Mouse (Mus musculus) mouse embryonic stem cell (cell line): ENCODE measurements around the gene Slc44a3.

Experiments
- in situ Hi-C, 2 experiments: fragments of 300-500 bp; cut with MboI; formaldehyde crosslinking; loops; 1 replicate in 1 of 2; 3 replicates in 1 of 2; pipeline ENCODE4 v1.14.3; 2019 to 2020; ENCODE audit warnings: low sequenced_read_pairs in 2 of 2, low pct_unique_long_range_greater_than_20kb in 1 of 2, mixed read lengths in 1 of 2; ENCODE audit not compliant: unreplicated experiment in 1 of 2

Slc44a3 gene

GRCm38 (mm10) chr3:121521123-121521522 is 11.1 kb downstream of the Slc44a3 start:
- in situ Hi-C loops: loop anchor here in 1 of 2 experiments (25.0 kb wide), 1 partner anchor 359 kb away; the partner anchor contains the start of gene Rwdd3

DNA sequence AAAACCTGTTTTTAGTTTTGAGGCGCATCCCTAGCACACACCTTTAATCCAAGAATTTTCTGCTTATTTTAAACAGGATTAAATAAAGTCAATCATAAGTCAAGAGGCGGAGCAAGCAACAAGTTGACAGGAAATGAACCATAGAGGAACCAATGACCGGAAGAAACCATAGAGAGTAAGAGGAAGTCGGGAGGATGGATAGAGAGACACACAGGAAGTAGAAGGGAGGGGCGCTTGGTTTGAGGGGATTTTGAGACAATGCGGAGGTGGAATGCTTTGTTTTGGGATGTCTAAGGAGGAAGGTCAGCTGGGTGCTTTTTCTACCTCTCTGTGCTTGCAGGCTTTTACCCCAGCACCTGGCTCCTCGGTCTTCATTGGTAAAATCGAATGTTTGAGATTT is 15.2 kb downstream of the Slc44a3 start:
- in situ Hi-C loops: loop anchor here in 1 of 2 experiments (25.0 kb wide), 1 partner anchor 355 kb away; the partner anchor contains the start of gene Rwdd3

- in situ Hi-C loops: loop anchor here (10.0 to 25.0 kb wide), 3 partner anchors 194 to 347 kb away; partner anchors contain the start of gene Rwdd3 (in 2 of the 2)
These were observed 23.1 kb downstream of the Slc44a3 start for GRCm38 (mm10) chr3:121509141-121509540.

DNA sequence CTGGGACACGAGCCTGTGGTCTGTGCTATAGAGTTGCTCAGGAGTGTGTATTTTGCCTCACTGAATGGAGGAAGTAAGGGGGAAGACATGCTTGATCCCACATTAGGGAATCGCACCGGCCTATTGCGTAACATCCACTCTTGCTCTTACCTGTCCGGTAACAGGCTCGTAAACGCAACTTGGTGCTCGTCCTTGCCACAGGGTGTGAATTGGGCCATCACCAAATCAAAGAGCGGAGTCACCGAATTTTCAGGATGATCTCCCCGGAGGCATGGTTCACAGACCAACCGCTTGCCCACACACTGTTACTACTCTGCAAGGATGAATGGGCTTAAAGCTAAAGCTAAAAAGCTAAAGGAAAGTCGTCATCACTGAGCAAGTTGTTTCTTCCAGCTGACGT is 24.5 kb downstream of the Slc44a3 start:
- in situ Hi-C loops: loop anchor here (10.0 to 25.0 kb wide), 3 partner anchors 193 to 345 kb away; partner anchors contain the start of gene Rwdd3 (in 2 of the 2)

- in situ Hi-C loops: loop anchor here (10.0 to 25.0 kb wide), 3 partner anchors 192 to 344 kb away; partner anchors contain the start of gene Rwdd3 (in 2 of the 2)
These were observed 25.4 kb downstream of the Slc44a3 start for GRCm38 (mm10) chr3:121506756-121507155.

- in situ Hi-C loops: loop anchor here (10.0 to 25.0 kb wide), 3 partner anchors 191 to 344 kb away; partner anchors contain the start of gene Rwdd3 (in 2 of the 2)
These were observed 26.0 kb downstream of the Slc44a3 start for GRCm38 (mm10) chr3:121506175-121506574.

- in situ Hi-C loops: loop anchor here (10.0 to 25.0 kb wide), 3 partner anchors 190 to 343 kb away; partner anchors contain the start of gene Rwdd3 (in 2 of the 2)
These were observed 27.2 kb downstream of the Slc44a3 start for GRCm38 (mm10) chr3:121504927-121505487.

DNA sequence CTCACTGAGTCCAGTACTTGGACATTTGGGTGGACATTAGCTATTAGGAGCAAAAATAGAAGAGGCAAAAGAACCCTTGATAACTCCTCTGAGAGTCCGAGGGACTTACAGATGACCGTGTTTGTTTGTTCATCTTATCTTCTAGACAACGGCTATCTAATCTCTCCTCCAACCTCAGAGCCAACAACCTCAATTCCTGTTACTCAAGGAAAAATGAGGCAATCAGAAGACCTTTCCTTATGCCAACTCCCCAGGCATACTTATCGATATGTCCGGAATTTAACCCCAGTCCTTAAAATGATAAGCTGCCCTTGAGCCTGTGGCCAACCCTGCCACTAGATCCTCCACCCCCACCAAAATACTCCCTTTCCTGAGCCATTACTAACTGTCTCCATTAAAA is 31.5 kb downstream of the Slc44a3 start:
- in situ Hi-C loops: loop anchor here (10.0 to 25.0 kb wide), 3 partner anchors 186 to 338 kb away; partner anchors contain the start of gene Rwdd3 (in 2 of the 2)

GRCm38 (mm10) chr3:121500225-121500624 is 32.0 kb downstream of the Slc44a3 start:
- in situ Hi-C loops: loop anchor here (10.0 to 25.0 kb wide), 3 partner anchors 185 to 338 kb away; partner anchors contain the start of gene Rwdd3 (in 2 of the 2)

GRCm38 (mm10) chr3:121493997-121494421 is 38.2 kb downstream of the Slc44a3 start:
- in situ Hi-C loops: loop anchor here in 1 of 2 experiments (5.0 kb wide), 1 partner anchor 177 kb away; no protein-coding TSS in a partner anchor

DNA sequence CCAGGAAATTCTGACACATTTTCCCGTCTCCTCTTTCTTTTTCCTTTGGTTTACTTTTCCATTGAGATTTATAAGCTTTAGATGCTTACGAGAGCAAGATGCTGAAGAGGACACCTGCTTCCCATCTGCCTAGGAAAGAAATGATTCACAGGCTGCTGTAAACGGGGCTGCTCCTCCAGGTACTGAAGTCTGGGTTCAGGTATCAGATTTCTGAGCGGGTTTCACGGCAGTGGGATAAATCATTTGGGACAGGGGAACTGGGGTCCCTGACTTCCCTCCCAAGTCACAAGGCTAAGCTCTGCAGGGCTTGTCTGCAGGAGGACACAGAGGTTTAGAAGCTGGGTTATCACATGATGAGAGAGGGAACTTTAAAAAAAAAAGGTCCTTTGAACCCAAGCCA is 40.2 kb downstream of the Slc44a3 start:
- in situ Hi-C loops: loop anchor here in 1 of 2 experiments (5.0 kb wide), 1 partner anchor 175 kb away; no protein-coding TSS in a partner anchor

- in situ Hi-C loops: loop anchor here in 1 of 2 experiments (5.0 kb wide), 1 partner anchor 174 kb away; no protein-coding TSS in a partner anchor
These were observed 41.3 kb downstream of the Slc44a3 start for GRCm38 (mm10) chr3:121490941-121491340.

DNA sequence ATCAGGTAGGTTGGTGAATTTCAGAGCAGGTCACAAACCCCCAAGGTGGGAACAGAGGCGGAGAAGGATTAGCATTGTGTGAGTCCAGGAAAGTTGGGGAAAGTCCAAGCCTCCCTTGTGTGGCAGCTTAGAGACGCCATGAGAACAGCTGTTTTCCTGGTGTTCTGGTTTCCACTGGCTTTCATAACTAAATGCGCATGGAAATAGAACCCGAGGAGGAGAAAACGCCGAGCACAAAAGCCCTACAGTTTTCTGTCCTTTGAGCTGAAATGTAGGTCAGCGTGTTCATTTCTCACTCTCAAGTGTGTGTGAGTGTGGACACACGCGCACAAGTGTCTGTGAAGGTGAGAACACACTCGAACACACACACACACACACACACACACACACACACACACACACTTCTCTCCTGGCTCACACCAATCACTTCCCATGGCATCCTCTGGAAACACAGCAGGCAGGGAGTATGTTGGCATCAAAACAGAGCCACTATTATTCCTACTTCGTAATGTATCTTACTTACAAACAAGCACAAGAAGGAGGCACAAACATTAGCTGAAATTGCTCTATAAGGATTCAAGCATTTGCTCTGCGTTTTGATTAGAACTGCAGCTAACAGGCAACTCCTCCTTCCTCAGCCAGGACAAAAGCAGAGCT is 42.6 kb downstream of the Slc44a3 start:
- in situ Hi-C loops: loop anchor here in 1 of 2 experiments (5.0 kb wide), 1 partner anchor 172 kb away; no protein-coding TSS in a partner anchor

- in situ Hi-C loops: no loop called here
These were observed 47.0 kb downstream of the Slc44a3 start for GRCm38 (mm10) chr3:121485201-121485600.

DNA sequence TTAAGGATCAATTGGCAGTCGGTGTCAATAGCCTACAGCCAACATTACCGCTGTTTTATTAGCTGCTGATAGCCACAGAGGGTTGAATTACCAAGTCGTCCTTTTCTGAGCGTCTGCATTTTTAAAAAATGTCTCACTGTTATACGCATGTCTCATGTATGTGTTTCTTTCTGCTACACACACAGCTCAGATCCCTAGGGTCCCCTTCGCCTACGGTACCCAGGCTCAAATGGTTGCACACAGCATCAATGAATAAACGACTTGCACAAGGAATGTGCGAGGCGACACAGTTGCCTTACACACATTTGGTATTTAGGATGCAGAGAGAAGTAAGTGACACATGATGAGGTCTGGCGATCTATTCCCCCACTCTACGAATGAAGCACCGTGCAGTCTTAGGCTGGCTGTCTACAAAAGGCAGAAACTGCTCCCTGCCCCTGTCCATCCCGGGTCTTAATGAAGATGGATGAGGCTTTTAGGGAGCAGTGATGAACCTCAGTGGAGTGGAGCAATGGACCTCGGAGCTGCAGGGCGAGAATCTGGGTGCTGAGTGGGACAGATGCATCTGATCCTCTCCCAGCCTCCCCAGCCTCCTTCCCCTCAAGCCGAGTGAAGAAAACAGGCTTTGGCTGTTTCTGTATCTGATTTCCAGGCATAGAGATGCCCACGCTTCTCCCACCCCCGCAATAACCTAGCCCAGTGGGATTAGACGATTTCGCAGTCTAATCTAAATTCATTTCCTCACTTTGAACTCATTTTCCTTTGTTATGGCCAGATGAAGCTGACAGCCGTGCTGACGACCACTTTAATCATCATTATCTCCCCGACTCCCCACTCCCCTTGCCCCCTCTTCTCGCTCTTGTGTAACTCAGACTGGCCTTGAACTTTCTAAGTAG is 48.7 kb downstream of the Slc44a3 start:
- in situ Hi-C loops: no loop called here

GRCm38 (mm10) chr3:121481564-121481963 is 50.6 kb downstream of the Slc44a3 start:
- in situ Hi-C loops: no loop called here

DNA sequence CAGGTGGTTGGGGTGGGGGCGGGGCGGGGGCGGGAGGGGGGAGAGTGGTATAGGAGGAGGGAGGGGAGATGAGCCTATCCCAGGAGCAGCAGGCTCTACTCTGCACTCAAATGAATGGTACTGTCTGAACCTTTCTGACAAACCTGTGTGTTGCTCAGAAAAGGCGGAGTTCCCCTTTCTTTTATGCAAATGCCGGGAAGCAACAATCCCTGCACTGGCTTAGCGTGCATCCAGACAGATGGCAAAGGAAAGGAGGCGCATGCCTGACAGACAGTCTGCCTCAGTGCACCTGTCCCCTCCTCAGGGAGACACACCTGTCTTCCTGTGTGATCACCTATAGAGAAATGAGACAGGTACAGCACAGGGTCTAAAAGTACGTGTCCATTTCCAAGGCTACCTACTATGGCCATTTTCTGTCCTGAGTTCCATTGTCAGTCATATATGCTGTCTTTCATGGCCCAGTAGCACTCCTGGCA is 51.2 kb downstream of the Slc44a3 start:
- in situ Hi-C loops: no loop called here
